Mouse (Mus musculus) bone marrow macrophage, adult 2 months (primary cell): ENCODE measurements at regions not wholly inside any gene's neighbourhood (a gene's known extent, or its start where the extent isn't known, plus 50 kb on each side); places are given as distances from the start of the nearest gene placed in this dataset.

Source experiments
- CTCF ChIP-seq: IDR thresholded peaks from 2 replicates; pipeline ENCODE4 v1.5.1; 2012; ENCODE audit warnings: low read depth, mild to moderate bottlenecking, low read length, moderate library complexity
- POLR2A ChIP-seq: IDR thresholded peaks from 2 replicates; pipeline ENCODE4 v1.6.1; 2012; ENCODE audit warnings: mild to moderate bottlenecking, low read depth, low read length, borderline replicate concordance

- TF ChIP-seq CTCF (no peak), POLR2A (no peak)
Measured at GRCm38 (mm10) chr13:28844495-28844894, 109.0 kb downstream of the Sox4 start.
